Mouse (Mus musculus): ENCODE results near the gene Ubap1. TPM values are rescaled to one million over a fixed set of nuclear protein-coding genes. Genes with fewer than 3 reads are reported as not detected.

Ubap1 gene
- 10 to 100 TPM; 35.7 to 39.2 TPM for total RNA-seq (2021)
- long read RNA-seq, experiment 1, transcript Ubap1-201 (7 exons, 3,456 nt) = major isoform, 67 of 90 reads
- long read RNA-seq, experiment 1, partial matches to known transcripts = 5 of 90 reads
- long read RNA-seq, experiment 1, other reads (novel, unspliced or antisense) = 18 of 90 reads
- long read RNA-seq, experiment 2, transcript Ubap1-201 (7 exons, 3,456 nt) = major isoform, 80 of 106 reads
- long read RNA-seq, experiment 2, partial matches to known transcripts = 0 of 106 reads
- long read RNA-seq, experiment 2, other reads (novel, unspliced or antisense) = 26 of 106 reads

GRCm38 (mm10) chr4:41348584-41349198 is at the start of gene Ubap1:
Gene Ubap1 (plus strand): TSS chr4:41348996.
- H3K4me3 ChIP-seq = peak within 1 kb of the TSS; percentile 88
- TF ChIP-seq CTCF (IDR thresholded peaks at IDR 0.05) = no peak
- DNase-seq = peak; percentile 96
- peak within 1 kb of the TSS; percentile 94 for H3K27ac ChIP-seq
- intact Hi-C loops (cut with DNase I) = loop anchor here (2.0 kb wide), 1 partner anchor 34 kb away; the partner anchor contains the start of gene Dcaf12

GRCm38 (mm10) chr4:41303671-41304070 is 45.1 kb upstream of the Ubap1 start:
- TF ChIP-seq CTCF (IDR thresholded peaks at IDR 0.05) = no peak
- DNase-seq = no peak
- Histone ChIP-seq H3K27ac (no peak overlapping the region), H3K4me3 (no peak overlapping the region)
- intact Hi-C loops (cut with DNase I) = no loop called here

- TF ChIP-seq CTCF (IDR thresholded peaks at IDR 0.05) = no peak
- intact Hi-C loops (cut with DNase I) = no loop called here
- no peak for DNase-seq
- Histone ChIP-seq H3K4me3 (no peak overlapping the region), H3K27ac (0 out of 2 replicates have a peak overlapping the region, but pooled peaks have one; percentile 6)
Observed at GRCm38 (mm10) chr4:41304302-41304701, 44.5 kb upstream of the Ubap1 start.

GRCm38 (mm10) chr4:41307406-41307805 is 41.4 kb upstream of the Ubap1 start:
- intact Hi-C loops (cut with DNase I) = no loop called here
- Histone ChIP-seq H3K4me3 (no peak overlapping the region), H3K27ac (no peak overlapping the region)
- DNase-seq = no peak
- TF ChIP-seq CTCF (IDR thresholded peaks at IDR 0.05) = no peak

- no peak for TF ChIP-seq CTCF (IDR thresholded peaks at IDR 0.05)
- intact Hi-C loops (cut with DNase I) = loop anchor here (5.0 kb wide), 1 partner anchor 76 kb away; no protein-coding TSS in a partner anchor
- H3K4me3 ChIP-seq = no peak overlapping the region
- DNase-seq = no peak
- no peak overlapping the region for H3K27ac ChIP-seq
Observed at GRCm38 (mm10) chr4:41310567-41311563, 37.9 kb upstream of the Ubap1 start.

- Histone ChIP-seq H3K27ac (peak overlapping the region; percentile 100), H3K4me3 (peak overlapping the region; percentile 100)
- no peak for DNase-seq
- intact Hi-C loops (cut with DNase I) = loop anchor here (2.0 to 5.0 kb wide), 2 partner anchors 35 to 74 kb away; partner anchors contain the start of gene Ubap1
- TF ChIP-seq CTCF (IDR thresholded peaks at IDR 0.05) = no peak
Observed at GRCm38 (mm10) chr4:41313722-41314121, 35.1 kb upstream of the Ubap1 start.

- intact Hi-C loops (cut with DNase I) = loop anchor here (2.0 to 5.0 kb wide), 2 partner anchors 34 to 73 kb away; partner anchors contain the start of gene Ubap1
- Histone ChIP-seq H3K4me3 (peak within 1 kb of the TSS; percentile 100), H3K27ac (peak within 1 kb of the TSS; percentile 100)
- no peak for TF ChIP-seq CTCF (IDR thresholded peaks at IDR 0.05)
- DNase-seq = peak; percentile 97
Observed at GRCm38 (mm10) chr4:41314141-41315129, 34.4 kb upstream of the Ubap1 start, which contains the start of gene Dcaf12. Gene Dcaf12 (minus strand): TSS chr4:41314889.

GRCm38 (mm10) chr4:41315173-41315572 is 33.6 kb upstream of the Ubap1 start:
- TF ChIP-seq CTCF (IDR thresholded peaks at IDR 0.05) = no peak
- DNase-seq = no peak
- Histone ChIP-seq H3K27ac (peak overlapping the region; percentile 100), H3K4me3 (peak overlapping the region; percentile 100)
- intact Hi-C loops (cut with DNase I) = loop anchor here (2.0 kb wide), 1 partner anchor 34 kb away; the partner anchor contains the start of gene Ubap1

GRCm38 (mm10) chr4:41318267-41318666 is 30.5 kb upstream of the Ubap1 start:
- Histone ChIP-seq H3K27ac (no peak overlapping the region), H3K4me3 (no peak overlapping the region)
- no peak for DNase-seq
- TF ChIP-seq CTCF (IDR thresholded peaks at IDR 0.05) = no peak
- intact Hi-C loops (cut with DNase I) = no loop called here

GRCm38 (mm10) chr4:41320971-41321370 is 27.8 kb upstream of the Ubap1 start:
- H3K4me3 ChIP-seq = no peak overlapping the region
- intact Hi-C loops (cut with DNase I) = no loop called here
- no peak for TF ChIP-seq CTCF (IDR thresholded peaks at IDR 0.05)
- no peak overlapping the region for H3K27ac ChIP-seq
- DNase-seq = no peak

- no peak for TF ChIP-seq CTCF (IDR thresholded peaks at IDR 0.05)
- DNase-seq = no peak
- Histone ChIP-seq H3K27ac (no peak overlapping the region), H3K4me3 (no peak overlapping the region)
- intact Hi-C loops (cut with DNase I) = no loop called here
Observed at GRCm38 (mm10) chr4:41326876-41327275, 21.9 kb upstream of the Ubap1 start.
